Mouse (Mus musculus) CH12.LX (cell line): ENCODE measurements around the gene Rhof. TPM values are rescaled to one million over a fixed set of nuclear protein-coding genes. Genes with fewer than 3 reads are reported as not detected.
A peak's percentile ranks its signal among the peaks of the same experiment; 100 is the strongest.

Experiments used
- DNase-seq: peaks from one replicate; pipeline ENCODE4 v3.0.0-alpha.2; 2013; ENCODE audit errors: extremely low read depth
- H3K27ac ChIP-seq: 2 replicates; pipeline ENCODE4 v1.5.1; 2012; ENCODE audit warnings: low read depth, mild to moderate bottlenecking, control low read depth, moderate library complexity; ENCODE audit not compliant: insufficient read depth
- H3K27me3 ChIP-seq: replicated peaks from 2 replicates; pipeline ENCODE3; 2012; ENCODE audit warnings: inconsistent platforms
- H3K36me3 ChIP-seq, 2 experiments: replicated peaks in 1 of 2; 2 replicates each; pipeline versions ENCODE3 to v1.6.1; 2012; ENCODE audit warnings: inconsistent platforms in 1 of 2, low read length in 1 of 2, mild to moderate bottlenecking in 1 of 2, mixed read lengths in 1 of 2, moderate library complexity in 1 of 2; ENCODE audit not compliant: control insufficient read depth in 1 of 2, insufficient read depth in 1 of 2
- H3K4me1 ChIP-seq, 2 experiments: 2 replicates each; pipeline ENCODE4 v1.6.1; 2012; ENCODE audit warnings: inconsistent platforms in 1 of 2, moderate library complexity in 1 of 2; ENCODE audit not compliant: insufficient read depth in 2 of 2, control insufficient read depth in 1 of 2
- H3K4me2 ChIP-seq: 2 replicates; pipeline ENCODE4 v1.6.1; 2012; ENCODE audit warnings: low read depth, mild to moderate bottlenecking, control low read depth; ENCODE audit not compliant: poor library complexity, insufficient read depth, severe bottlenecking
- H3K4me3 ChIP-seq, 3 experiments: fragments of 150-350 bp in 1 of 3; sonication (generic) in 1 of 3; replicated peaks in 1 of 3; 2 replicates each; pipeline versions ENCODE3 to v1.5.1; 2011 to 2012; ENCODE audit warnings: low read depth in 2 of 3, low read length in 2 of 3, mild to moderate bottlenecking in 2 of 3, moderate library complexity in 2 of 3, control low read depth in 1 of 3, improper control_type of control experiment in 1 of 3, inconsistent platforms in 1 of 3, mixed read lengths in 1 of 3; ENCODE audit not compliant: poor library complexity in 1 of 3
- H3K79me2 ChIP-seq: replicated peaks from 2 replicates; pipeline ENCODE4 v1.6.1; 2012; ENCODE audit warnings: mild to moderate bottlenecking, moderate library complexity; ENCODE audit not compliant: control insufficient read depth, poor library complexity, insufficient read depth, severe bottlenecking; ENCODE audit errors: extremely low read depth
- H3K9ac ChIP-seq: 2 replicates; pipeline ENCODE4 v1.6.1; 2012; ENCODE audit warnings: low read depth, mild to moderate bottlenecking, control low read depth, moderate library complexity; ENCODE audit not compliant: insufficient read depth
- H3K9me3 ChIP-seq: replicated peaks from 2 replicates; pipeline ENCODE3; 2012; ENCODE audit warnings: low read length, inconsistent platforms, mixed read lengths
- BHLHE40 ChIP-seq: IDR thresholded peaks from 2 replicates; pipeline ENCODE4 v1.6.1; 2011; ENCODE audit warnings: mild to moderate bottlenecking, low read depth, low read length, improper control_type of control experiment
- CHD1 ChIP-seq: IDR thresholded peaks from 2 replicates; pipeline ENCODE4 v1.6.1; 2012; ENCODE audit warnings: low read depth, low read length, improper control_type of control experiment, inconsistent platforms
- CHD2 ChIP-seq: IDR thresholded peaks from 2 replicates; pipeline ENCODE4 v1.6.1; 2011; ENCODE audit warnings: low read length, improper control_type of control experiment
- CTCF ChIP-seq, 2 experiments: IDR thresholded peaks in 1 of 2; conservative IDR thresholded peaks in 1 of 2; 2 replicates each; pipeline ENCODE4 v1.5.1; 2011 to 2012; ENCODE audit warnings: low read depth in 2 of 2, low read length in 2 of 2, improper control_type of control experiment in 1 of 2, inconsistent platforms in 1 of 2, mild to moderate bottlenecking in 1 of 2, moderate library complexity in 1 of 2
- E2F4 ChIP-seq: IDR thresholded peaks from 2 replicates; pipeline ENCODE4 v1.6.1; 2011; ENCODE audit warnings: low read depth, low read length, improper control_type of control experiment; ENCODE audit not compliant: insufficient replicate concordance
- ELF1 ChIP-seq: IDR thresholded peaks from 2 replicates; pipeline ENCODE4 v1.6.1; 2014; ENCODE audit warnings: low read depth, mild to moderate bottlenecking, inconsistent platforms, low read length, improper control_type of control experiment
- EP300 ChIP-seq: IDR thresholded peaks from 2 replicates; pipeline ENCODE4 v1.6.1; 2011; ENCODE audit warnings: low read length, improper control_type of control experiment
- ETS1 ChIP-seq: conservative IDR thresholded peaks from 2 replicates; pipeline ENCODE4 v1.6.1; 2012; ENCODE audit warnings: low read depth, mild to moderate bottlenecking, inconsistent platforms, low read length, improper control_type of control experiment, moderate library complexity
- GABPA ChIP-seq: IDR thresholded peaks from 2 replicates; pipeline ENCODE4 v1.6.1; 2012; ENCODE audit warnings: low read depth, low read length, improper control_type of control experiment, inconsistent platforms; ENCODE audit not compliant: insufficient replicate concordance
- HCFC1 ChIP-seq: IDR thresholded peaks from 2 replicates; pipeline ENCODE4 v1.6.1; 2012; ENCODE audit warnings: low read depth, mild to moderate bottlenecking, inconsistent platforms, low read length, improper control_type of control experiment
- IRF4 ChIP-seq: IDR thresholded peaks from 2 replicates; pipeline ENCODE4 v1.6.1; 2014; ENCODE audit warnings: low read depth, mild to moderate bottlenecking, inconsistent platforms, low read length, improper control_type of control experiment
- JUN ChIP-seq: IDR thresholded peaks from 2 replicates; pipeline ENCODE4 v1.6.1; 2011; ENCODE audit warnings: low read depth, mild to moderate bottlenecking, low read length, improper control_type of control experiment, moderate library complexity; ENCODE audit not compliant: insufficient read depth
- JUND ChIP-seq: conservative IDR thresholded peaks from 2 replicates; pipeline ENCODE4 v1.6.1; 2011; ENCODE audit warnings: low read depth, low read length, improper control_type of control experiment
- KAT2A ChIP-seq: IDR thresholded peaks from 2 replicates; pipeline ENCODE4 v1.6.1; 2012; ENCODE audit warnings: low read length, improper control_type of control experiment, inconsistent platforms; ENCODE audit not compliant: insufficient replicate concordance
- MAX ChIP-seq: IDR thresholded peaks from 2 replicates; pipeline ENCODE4 v1.6.1; 2011; ENCODE audit warnings: low read length, improper control_type of control experiment
- MAZ ChIP-seq: IDR thresholded peaks from 2 replicates; pipeline ENCODE4 v1.6.1; 2012; ENCODE audit warnings: low read depth, mild to moderate bottlenecking, inconsistent platforms, low read length, improper control_type of control experiment, moderate library complexity
- MEF2A ChIP-seq: IDR thresholded peaks from 2 replicates; pipeline ENCODE4 v1.6.1; 2014; ENCODE audit warnings: low read depth, mild to moderate bottlenecking, inconsistent platforms, low read length, improper control_type of control experiment, borderline replicate concordance
- MXI1 ChIP-seq: IDR thresholded peaks from 2 replicates; pipeline ENCODE4 v1.6.1; 2011; ENCODE audit warnings: mild to moderate bottlenecking, low read depth, low read length, improper control_type of control experiment
- MYC ChIP-seq: IDR thresholded peaks from 2 replicates; pipeline ENCODE4 v1.6.1; 2011; ENCODE audit warnings: low read depth, mild to moderate bottlenecking, improper control_type of control experiment, low read length
- NELFE ChIP-seq: IDR thresholded peaks from 2 replicates; pipeline ENCODE4 v1.6.1; 2011; ENCODE audit warnings: low read depth, low read length, improper control_type of control experiment
- NRF1 ChIP-seq: IDR thresholded peaks from 2 replicates; pipeline ENCODE4 v1.6.1; 2014; ENCODE audit warnings: low read depth, mild to moderate bottlenecking, inconsistent platforms, low read length, improper control_type of control experiment, moderate library complexity
- POLR2A ChIP-seq: IDR thresholded peaks from 2 replicates; pipeline ENCODE4 v1.6.1; 2011; ENCODE audit warnings: low read depth, mild to moderate bottlenecking, improper control_type of control experiment, low read length
- POLR2AphosphoS2 ChIP-seq: IDR thresholded peaks from 2 replicates; pipeline ENCODE4 v1.6.1; 2011; ENCODE audit warnings: low read depth, low read length, improper control_type of control experiment
- RAD21 ChIP-seq: IDR thresholded peaks from 2 replicates; pipeline ENCODE4 v1.6.1; 2011; ENCODE audit warnings: low read depth, mild to moderate bottlenecking, low read length, improper control_type of control experiment, moderate library complexity
- RCOR1 ChIP-seq: conservative IDR thresholded peaks from 2 replicates; pipeline ENCODE4 v1.6.1; 2012; ENCODE audit warnings: low read depth, mild to moderate bottlenecking, inconsistent platforms, low read length, improper control_type of control experiment
- SIN3A ChIP-seq: IDR thresholded peaks from 2 replicates; pipeline ENCODE4 v1.6.1; 2012; ENCODE audit warnings: low read length, improper control_type of control experiment, inconsistent platforms
- SMC3 ChIP-seq: IDR thresholded peaks from 2 replicates; pipeline ENCODE4 v1.6.1; 2011; ENCODE audit warnings: low read depth, low read length, improper control_type of control experiment
- TBP ChIP-seq: conservative IDR thresholded peaks from 2 replicates; pipeline ENCODE4 v1.6.1; 2011; ENCODE audit warnings: low read depth, low read length, improper control_type of control experiment
- TCF12 ChIP-seq: IDR thresholded peaks from 2 replicates; pipeline ENCODE4 v1.6.1; 2014; ENCODE audit warnings: low read depth, mild to moderate bottlenecking, inconsistent platforms, low read length, improper control_type of control experiment
- USF2 ChIP-seq: conservative IDR thresholded peaks from 2 replicates; pipeline ENCODE4 v1.6.1; 2011; ENCODE audit warnings: low read depth, low read length, improper control_type of control experiment
- ZC3H11A ChIP-seq: IDR thresholded peaks from 2 replicates; pipeline ENCODE4 v1.6.1; 2012; ENCODE audit warnings: low read depth, mild to moderate bottlenecking, inconsistent platforms, low read length, improper control_type of control experiment
- ZKSCAN1 ChIP-seq: IDR thresholded peaks from 2 replicates; pipeline ENCODE4 v1.6.1; 2012; ENCODE audit warnings: low read depth, inconsistent platforms, low read length, improper control_type of control experiment, borderline replicate concordance
- ZMIZ1 ChIP-seq: IDR thresholded peaks from 2 replicates; pipeline ENCODE4 v1.6.1; 2012; ENCODE audit warnings: low read depth, mild to moderate bottlenecking, inconsistent platforms, low read length, improper control_type of control experiment
- dilution Hi-C: fragments of 300-500 bp; cut with MboI; formaldehyde crosslinking; loops from 2 replicates; pipeline ENCODE4 v1.14.3; 2020; ENCODE audit warnings: low sequenced_read_pairs; ENCODE audit not compliant: extremely low pct_unique_long_range_greater_than_20kb, extremely low pct_ligation_motif_present
- in situ Hi-C: fragments of 300-500 bp; cut with MboI; formaldehyde crosslinking; loops from 3 replicates; pipeline ENCODE4 v1.14.3; 2019; ENCODE audit warnings: low sequenced_read_pairs, low pct_ligation_motif_present, low pct_unique_long_range_greater_than_20kb, mixed read lengths
- polyA plus RNA-seq: library from polyadenylated mRNA; unstranded; fragments of >175 nt; gene quantifications from 2 replicates; pipeline ENCODE4 v1.2.1, GENCODE M21; 2012; ENCODE audit warnings: low read depth; ENCODE audit not compliant: insufficient read length
- total RNA-seq, 2 experiments: library from RNA; depleted of rRNA; stranded (reverse); fragments of 300-350 nt in 1 of 2; fragments of >200 nt in 1 of 2; gene quantifications; 2 replicates each; pipeline ENCODE4 v1.2.3; 2012 to 2014

Rhof gene
- total and polyA plus RNA-seq, 3 experiments, result 33.6 to 56.9 (median 45.4) TPM

- TF ChIP-seq MEF2A (peak; percentile 5; the same call in 1 of the 2 replicates), POLR2AphosphoS2 (no peak), KAT2A (no peak), SMC3 (no peak), MXI1 (peak; percentile 6; the same call in 1 of the 2 replicates), BHLHE40 (peak; percentile 92), ZKSCAN1 (no peak), ELF1 (peak; percentile 77), GABPA (no peak), IRF4 (peak; percentile 82), RCOR1 (peak; percentile 26; the same call in 1 of the 2 replicates)
These were observed 3.2 kb downstream of the Rhof start (continued) for GRCm38 (mm10) chr5:123129170-123129757.

DNA sequence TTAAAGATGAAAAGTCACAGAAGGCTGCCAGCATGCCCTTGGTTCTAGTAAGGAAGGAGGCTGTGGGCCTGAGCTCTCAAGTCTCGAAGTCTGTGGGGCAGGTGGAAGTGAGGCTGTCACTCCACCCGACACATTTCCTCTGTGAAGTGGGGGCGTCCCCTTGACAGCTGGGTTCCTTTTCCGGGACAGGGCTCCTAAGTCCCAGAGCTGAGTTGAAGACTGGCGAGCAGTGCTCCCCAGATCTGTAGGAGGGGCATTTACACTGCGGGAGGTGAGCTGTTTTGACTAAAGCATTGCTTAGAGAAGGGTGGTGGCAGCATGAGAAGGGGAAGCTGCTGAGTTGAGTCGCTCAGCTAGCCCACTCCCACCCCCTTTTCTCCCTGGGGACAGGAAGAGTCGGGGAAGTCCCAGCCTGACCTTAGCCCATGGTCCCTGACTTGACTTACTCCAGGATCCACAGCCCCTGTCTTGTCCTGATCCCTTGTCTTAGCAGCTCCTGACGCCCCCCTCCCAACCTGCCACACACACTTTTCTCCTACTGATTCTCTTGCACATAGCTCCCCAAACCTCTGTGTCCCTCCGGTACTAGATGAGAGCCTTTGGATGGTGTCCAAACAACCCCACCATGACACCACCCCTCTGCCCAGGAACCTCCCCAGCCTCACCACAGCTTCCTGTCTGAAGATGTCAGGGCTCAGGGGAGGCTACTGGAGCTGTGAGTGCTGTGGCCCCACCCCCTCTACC is 3.9 kb downstream of the Rhof start:
- peak overlapping the region; percentile 98 for H3K27ac ChIP-seq
- H3K79me2 ChIP-seq, result peaks cover 60% of the 10 kb centered on the region
- H3K9ac ChIP-seq, result peak overlapping the region; percentile 42
- peaks cover 11 to 29% of the 10 kb centered on the region in 2 experiments for H3K36me3 ChIP-seq
- DNase-seq, result peak; percentile 98
- in situ Hi-C loops (no loop called here), dilution Hi-C loops (no loop called here)
- peak overlapping the region; percentile 24 to 72 (median 55) for H3K4me3 ChIP-seq
- H3K27me3 ChIP-seq, result no peaks in the 10 kb centered on the region
- H3K4me2 ChIP-seq, result peak overlapping the region; percentile 87
- H3K4me1 ChIP-seq, result peaks cover 7 to 73% of the 10 kb centered on the region in 2 experiments
- no peaks in the 10 kb centered on the region for H3K9me3 ChIP-seq
- no peak; the same call in 1 of the 2 replicates for TF ChIP-seq NELFE
- peak; percentile 89 for TF ChIP-seq MAZ
- TF ChIP-seq USF2, result no peak
- TF ChIP-seq KAT2A, result 0 out of 2 replicates have a peak, but pooled peaks have one; percentile 44
- TF ChIP-seq HCFC1, result peak; percentile 52; the same call in 1 of the 2 replicates
- TF ChIP-seq MAX, result peak; percentile 89
- TF ChIP-seq SIN3A, result peak; percentile 86
- TF ChIP-seq CHD2, result peak; percentile 5
- no peak for TF ChIP-seq ZC3H11A
- peak; percentile 69; the same call in 1 of the 2 replicates for TF ChIP-seq TBP
- peak; percentile 50 for TF ChIP-seq ZMIZ1
- TF ChIP-seq MEF2A, result peak; percentile 47
- no peak for TF ChIP-seq GABPA
- TF ChIP-seq IRF4, result peak; percentile 55
- TF ChIP-seq BHLHE40, result peak; percentile 83
- TF ChIP-seq MXI1, result peak; percentile 80
- TF ChIP-seq RAD21, result no peak
- peak; percentile 93 for TF ChIP-seq ETS1
- peak; percentile 69 for TF ChIP-seq MYC
- no peak for TF ChIP-seq CTCF (conservative IDR thresholded peaks at IDR 0.05 in 1 of 2, IDR thresholded peaks at IDR 0.05 in 1 of 2; ENCODE audit: low read depth in 2 of 2, low read length in 2 of 2)
- TF ChIP-seq POLR2A, result peak; percentile 65
- peak; percentile 79; the same call in 1 of the 2 replicates for TF ChIP-seq TCF12
- no peak for TF ChIP-seq SMC3
- no peak for TF ChIP-seq CHD1
- no peak for TF ChIP-seq E2F4
- no peak for TF ChIP-seq JUND
- peak; percentile 70; the same call in 1 of the 2 replicates for TF ChIP-seq EP300
- TF ChIP-seq JUN, result peak; percentile 13; the same call in 1 of the 2 replicates
- TF ChIP-seq NRF1, result no peak
- no peak; the same call in 1 of the 2 replicates for TF ChIP-seq RCOR1
- peak; percentile 84 for TF ChIP-seq ELF1
- TF ChIP-seq ZKSCAN1, result no peak
